Mouse (Mus musculus): ENCODE data around the gene Ccng2. TPM values are rescaled to one million over a fixed set of nuclear protein-coding genes. Genes with fewer than 3 reads are reported as not detected.

Gene Ccng2
- 13.6 and 149 TPM in 2 replicates for polyA plus RNA-seq (2012; rRNA removed)

DNA sequence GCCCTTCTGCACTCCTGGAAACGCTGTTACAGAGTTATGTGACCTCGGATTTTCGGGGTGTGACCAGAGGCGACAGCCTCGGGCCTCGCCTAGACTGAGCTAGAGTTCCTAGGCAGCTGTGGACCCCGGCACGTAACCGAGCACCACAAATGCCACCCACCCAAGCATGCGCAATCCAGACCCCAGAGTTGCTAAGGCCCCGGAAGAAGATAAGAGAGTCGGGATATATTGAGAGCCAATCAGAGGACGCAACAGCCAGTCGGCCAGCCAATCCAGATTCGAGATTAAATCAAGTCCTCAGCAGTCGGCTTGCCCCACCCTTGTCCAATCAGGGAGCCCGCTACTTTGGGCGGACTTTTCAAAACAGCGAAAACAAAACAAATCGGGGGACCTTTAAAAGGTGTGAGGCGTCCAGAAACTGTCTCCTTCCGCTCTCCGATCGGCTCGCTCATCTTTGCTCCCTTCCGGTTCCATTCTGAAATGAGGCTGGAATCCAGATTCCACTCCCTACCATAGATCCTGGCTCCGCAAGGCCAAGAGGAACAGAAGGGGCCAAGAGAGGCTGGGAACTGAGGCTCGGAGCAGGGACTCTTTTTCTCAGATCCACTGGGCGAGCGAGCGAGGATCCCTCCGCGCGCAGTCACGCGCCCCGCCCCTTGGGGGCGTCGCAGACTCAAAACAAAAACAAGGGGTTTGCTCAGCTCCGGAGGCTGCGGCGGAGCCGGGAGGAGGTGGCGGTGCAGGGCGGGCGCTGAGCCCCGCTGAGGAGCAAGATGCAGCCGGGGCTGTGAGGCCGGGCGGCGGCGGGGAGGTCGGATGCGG is at the start of gene Ccng2:
Gene Ccng2, plus strand, starts transcription at position 375 of the 822 bp plus-strand sequence.
- Histone ChIP-seq H3K4me3 (ENCODE audit: low read depth, low read length) (peak within 1 kb of the TSS; percentile 85), H3K27me3 (ENCODE audit: control insufficient read depth, insufficient read depth, low read length) (no peaks in the 10 kb centered on the region), H3K27ac (ENCODE audit: insufficient read depth, low read depth, low read length) (peak within 1 kb of the TSS; percentile 97), H3K4me1 (ENCODE audit: control insufficient read depth, insufficient read depth, insufficient read length, low read length) (peaks cover 8% of the 10 kb centered on the region), H3K36me3 (ENCODE audit: control insufficient read depth, insufficient read depth, low read length) (peaks cover 20% of the 10 kb centered on the region)
- TF ChIP-seq CTCF (IDR thresholded peaks at IDR 0.05; ENCODE audit: extremely low read depth, insufficient read length, insufficient replicate concordance, low read depth, low read length) (0 out of 2 replicates have a peak, but pooled peaks have one; percentile 16), POLR2A (IDR thresholded peaks at IDR 0.05; ENCODE audit: low read depth, low read length) (peak; percentile 99)
- WGBS: under 1% methylated on average over 54 of the region's 54 CpGs

DNA sequence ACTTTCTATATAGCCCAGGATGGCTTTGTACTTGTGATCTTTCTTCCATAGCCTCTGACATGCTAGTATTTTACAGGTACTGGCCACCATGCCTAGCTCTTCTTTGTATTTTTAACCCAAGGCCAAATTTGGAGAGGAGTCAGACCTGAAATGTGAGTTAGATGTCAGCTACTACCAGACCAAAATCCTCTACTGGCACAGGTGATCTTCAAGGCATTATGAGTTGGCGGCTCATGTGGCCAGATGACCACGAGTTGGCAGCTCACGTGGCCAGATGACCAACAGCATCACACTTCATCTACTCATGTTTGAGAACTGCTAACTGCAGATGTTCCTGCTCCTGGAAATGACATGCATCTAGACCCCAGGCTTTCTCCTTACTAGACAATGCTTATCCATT is 48.7 kb upstream of the Ccng2 start:
- Histone ChIP-seq H3K4me3 (ENCODE audit: low read depth, low read length) (no peak overlapping the region), H3K27ac (ENCODE audit: insufficient read depth, low read depth, low read length) (no peak overlapping the region), H3K36me3 (ENCODE audit: control insufficient read depth, insufficient read depth, low read length) (no peaks in the 10 kb centered on the region), H3K27me3 (ENCODE audit: control insufficient read depth, insufficient read depth, low read length) (no peaks in the 10 kb centered on the region), H3K4me1 (ENCODE audit: control insufficient read depth, insufficient read depth, insufficient read length, low read length) (peaks cover 2% of the 10 kb centered on the region; the same call in 1 of the 2 replicates)
- TF ChIP-seq CTCF (IDR thresholded peaks at IDR 0.05; ENCODE audit: extremely low read depth, insufficient read length, insufficient replicate concordance, low read depth, low read length) (no peak), POLR2A (IDR thresholded peaks at IDR 0.05; ENCODE audit: low read depth, low read length) (no peak)
- 87% methylated on average over 3 of the region's 3 CpGs for WGBS

DNA sequence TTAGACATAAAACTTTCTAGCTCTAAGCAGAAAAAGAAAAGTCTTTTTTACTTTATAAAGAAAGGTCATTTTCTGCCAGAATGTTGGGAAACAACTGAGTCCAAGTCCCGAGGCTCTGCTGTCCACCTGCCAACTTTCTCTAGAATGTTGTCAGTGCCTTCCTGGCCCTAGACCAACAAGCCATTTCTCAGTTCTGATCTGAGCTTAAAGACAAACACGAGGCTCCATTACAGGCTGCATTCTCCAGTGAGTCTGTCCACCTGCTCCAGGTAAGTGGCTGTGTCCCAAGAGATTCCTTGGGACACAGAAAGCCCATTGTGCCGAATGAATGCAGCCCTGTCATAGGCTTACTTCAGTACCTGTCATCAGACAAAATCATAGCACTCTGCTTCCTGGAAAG is 45.4 kb upstream of the Ccng2 start:
- TF ChIP-seq CTCF (IDR thresholded peaks at IDR 0.05; ENCODE audit: extremely low read depth, insufficient read length, insufficient replicate concordance, low read depth, low read length): no peak
- no peak for TF ChIP-seq POLR2A (IDR thresholded peaks at IDR 0.05; ENCODE audit: low read depth, low read length)
- Histone ChIP-seq H3K4me3 (ENCODE audit: low read depth, low read length) (no peak overlapping the region), H3K27me3 (ENCODE audit: control insufficient read depth, insufficient read depth, low read length) (no peaks in the 10 kb centered on the region), H3K4me1 (ENCODE audit: control insufficient read depth, insufficient read depth, insufficient read length, low read length) (peaks cover 2% of the 10 kb centered on the region; the same call in 1 of the 2 replicates), H3K27ac (ENCODE audit: insufficient read depth, low read depth, low read length) (no peak overlapping the region), H3K36me3 (ENCODE audit: control insufficient read depth, insufficient read depth, low read length) (no peaks in the 10 kb centered on the region)
- WGBS: 19% methylated on average over 3 of the region's 3 CpGs

DNA sequence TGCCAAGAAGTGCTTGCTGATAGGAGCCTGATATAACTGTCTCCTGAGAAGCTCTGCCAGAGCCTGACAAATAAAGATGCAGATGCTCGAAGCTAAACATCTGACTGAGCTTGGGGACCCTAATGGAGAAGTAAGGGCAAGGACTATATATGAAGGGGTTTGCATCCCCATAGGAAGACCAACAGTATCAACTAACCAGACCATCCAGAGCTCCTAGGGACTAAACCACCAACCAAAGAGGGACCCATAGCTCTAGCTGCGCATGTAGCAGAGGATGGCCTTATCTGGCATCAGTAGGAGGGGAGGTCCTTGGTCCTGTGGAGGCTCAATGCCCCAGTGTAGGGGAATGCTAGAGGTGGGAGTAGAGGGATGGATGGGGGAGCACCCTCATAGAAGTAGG is 42.5 kb upstream of the Ccng2 start:
- Histone ChIP-seq H3K27ac (ENCODE audit: insufficient read depth, low read depth, low read length) (no peak overlapping the region), H3K27me3 (ENCODE audit: control insufficient read depth, insufficient read depth, low read length) (no peaks in the 10 kb centered on the region), H3K36me3 (ENCODE audit: control insufficient read depth, insufficient read depth, low read length) (no peaks in the 10 kb centered on the region), H3K4me1 (ENCODE audit: control insufficient read depth, insufficient read depth, insufficient read length, low read length) (peaks cover 2% of the 10 kb centered on the region; the same call in 1 of the 2 replicates), H3K4me3 (ENCODE audit: low read depth, low read length) (no peak overlapping the region)
- WGBS: 91% methylated on average over 2 of the region's 2 CpGs
- TF ChIP-seq POLR2A (IDR thresholded peaks at IDR 0.05; ENCODE audit: low read depth, low read length): no peak
- no peak for TF ChIP-seq CTCF (IDR thresholded peaks at IDR 0.05; ENCODE audit: extremely low read depth, insufficient read length, insufficient replicate concordance, low read depth, low read length)

DNA sequence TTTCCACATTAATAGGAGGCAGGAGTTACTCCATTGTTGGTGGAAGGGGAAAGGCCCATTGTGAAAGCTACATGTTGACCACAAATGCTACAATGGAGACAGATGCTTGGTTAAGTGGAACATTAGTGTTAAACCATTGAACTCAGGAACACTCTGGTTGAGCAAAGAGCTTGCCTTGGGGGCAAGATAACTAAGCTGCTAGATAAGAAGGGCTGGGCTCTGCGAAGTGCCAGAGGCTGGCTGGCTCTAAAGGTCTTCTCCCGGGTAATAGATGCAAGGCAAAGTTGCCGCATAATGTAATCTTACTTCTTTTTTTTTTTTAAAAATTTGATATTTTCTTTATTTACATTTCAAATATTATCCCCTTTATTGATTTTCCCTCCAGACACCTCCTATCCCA is 39.9 kb upstream of the Ccng2 start:
- Histone ChIP-seq H3K36me3 (ENCODE audit: control insufficient read depth, insufficient read depth, low read length) (no peaks in the 10 kb centered on the region), H3K27me3 (ENCODE audit: control insufficient read depth, insufficient read depth, low read length) (no peaks in the 10 kb centered on the region), H3K27ac (ENCODE audit: insufficient read depth, low read depth, low read length) (no peak overlapping the region), H3K4me3 (ENCODE audit: low read depth, low read length) (no peak overlapping the region), H3K4me1 (ENCODE audit: control insufficient read depth, insufficient read depth, insufficient read length, low read length) (no peaks in the 10 kb centered on the region)
- 54% methylated on average over 3 of the region's 3 CpGs for WGBS
- TF ChIP-seq CTCF (IDR thresholded peaks at IDR 0.05; ENCODE audit: extremely low read depth, insufficient read length, insufficient replicate concordance, low read depth, low read length) (no peak), POLR2A (IDR thresholded peaks at IDR 0.05; ENCODE audit: low read depth, low read length) (no peak)

DNA sequence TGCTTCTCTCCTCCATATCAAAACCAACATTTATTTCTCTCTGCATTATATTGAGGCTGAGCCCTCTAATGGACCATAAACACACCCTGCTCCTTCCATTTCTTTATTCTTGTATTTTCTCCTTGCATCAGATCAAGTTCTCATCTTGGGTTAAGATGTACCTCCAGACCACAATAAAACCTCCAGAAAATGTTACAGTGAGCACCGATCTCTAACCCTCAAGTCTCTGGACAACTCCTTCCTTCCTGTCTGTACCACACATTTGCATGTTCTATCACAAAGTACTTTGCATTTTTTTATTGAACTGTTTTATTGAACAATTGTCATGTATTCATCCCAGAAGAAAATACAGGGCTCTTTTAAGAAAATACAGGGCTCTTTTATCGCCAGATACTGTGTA is 37.5 kb upstream of the Ccng2 start:
- no peak overlapping the region for H3K4me3 ChIP-seq (ENCODE audit: low read depth, low read length)
- TF ChIP-seq POLR2A (IDR thresholded peaks at IDR 0.05; ENCODE audit: low read depth, low read length) (no peak), CTCF (IDR thresholded peaks at IDR 0.05; ENCODE audit: extremely low read depth, insufficient read length, insufficient replicate concordance, low read depth, low read length) (no peak)
- H3K27me3 ChIP-seq (ENCODE audit: control insufficient read depth, insufficient read depth, low read length): no peaks in the 10 kb centered on the region
- no peak overlapping the region for H3K27ac ChIP-seq (ENCODE audit: insufficient read depth, low read depth, low read length)
- H3K36me3 ChIP-seq (ENCODE audit: control insufficient read depth, insufficient read depth, low read length): no peaks in the 10 kb centered on the region
- H3K4me1 ChIP-seq (ENCODE audit: control insufficient read depth, insufficient read depth, insufficient read length, low read length): no peaks in the 10 kb centered on the region
- WGBS: 77% methylated on average over 2 of the region's 2 CpGs

DNA sequence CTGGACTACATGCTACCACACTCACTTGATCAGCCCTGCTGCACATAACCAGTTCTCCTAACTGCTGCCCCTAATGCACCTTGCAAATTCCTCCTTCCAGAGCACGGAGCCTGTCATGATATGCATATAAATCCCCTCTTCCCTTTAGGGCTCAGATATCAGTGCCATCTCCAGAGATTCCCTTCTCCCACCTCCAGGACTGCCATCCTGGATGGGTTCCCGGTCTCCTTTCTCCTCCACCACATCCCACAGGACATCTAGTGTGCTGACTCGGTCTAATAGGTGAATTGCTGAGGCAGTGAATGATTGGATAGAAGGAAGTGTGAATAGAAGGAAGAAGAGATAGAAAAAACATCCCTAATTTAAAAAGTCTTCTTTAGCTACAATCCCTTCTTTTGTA is 35.3 kb upstream of the Ccng2 start:
- Histone ChIP-seq H3K36me3 (ENCODE audit: control insufficient read depth, insufficient read depth, low read length) (no peaks in the 10 kb centered on the region), H3K4me3 (ENCODE audit: low read depth, low read length) (no peak overlapping the region), H3K27ac (ENCODE audit: insufficient read depth, low read depth, low read length) (no peak overlapping the region), H3K4me1 (ENCODE audit: control insufficient read depth, insufficient read depth, insufficient read length, low read length) (no peaks in the 10 kb centered on the region), H3K27me3 (ENCODE audit: control insufficient read depth, insufficient read depth, low read length) (no peaks in the 10 kb centered on the region)
- TF ChIP-seq CTCF (IDR thresholded peaks at IDR 0.05; ENCODE audit: extremely low read depth, insufficient read length, insufficient replicate concordance, low read depth, low read length) (no peak), POLR2A (IDR thresholded peaks at IDR 0.05; ENCODE audit: low read depth, low read length) (no peak)
- 72% methylated on average over 3 of the region's 3 CpGs for WGBS

Measured in small intestine, adult 2 months (tissue).